Comparison of ENCODE assay signal across 8 mouse cellular contexts in the genomic region with DNA sequence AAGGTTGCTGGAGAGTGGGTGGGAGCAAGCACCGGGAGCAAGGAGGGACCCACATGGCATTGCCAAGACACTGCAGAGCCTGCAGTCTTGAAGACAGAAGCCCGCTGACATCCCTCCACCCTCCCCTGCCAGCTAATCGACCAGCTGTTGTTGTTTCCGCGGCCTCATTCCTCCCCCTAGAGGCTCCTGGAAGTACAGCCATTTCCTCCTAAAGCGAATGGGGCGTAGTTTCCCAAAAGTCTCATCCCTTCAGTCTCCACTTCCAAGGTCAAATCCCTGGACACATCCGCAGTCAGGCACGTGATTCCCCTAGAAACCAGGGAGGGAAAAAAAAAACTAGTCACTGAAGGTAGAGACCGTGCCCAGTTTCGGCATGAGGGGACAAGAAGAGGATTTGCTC. TPM values are rescaled to one million over a fixed set of nuclear protein-coding genes. Genes with fewer than 3 reads are reported as not detected.
DNase-seq lines count a peak whose midpoint lies in the region; ATAC-seq and TF ChIP-seq lines count a peak whose summit lies in the region.

No protein-coding gene starts in this region.

- no peaks in the 10 kb centered on the region for H3K9me3 ChIP-seq in ES-E14 (ENCODE audit: control insufficient read depth, insufficient read depth, low read depth, low read length)
- no peaks in the 10 kb centered on the region for H3K9me3 ChIP-seq in forebrain, embryonic 14.5 days (replicated peaks; ENCODE audit: control insufficient read depth, low read length)
- no peaks in the 10 kb centered on the region for H3K9me3 ChIP-seq in lung, embryonic 15.5 days

- intact Hi-C loops in heart, postnatal 25 days (cut with DNase I): loop anchor here (1.0 to 5.0 kb wide), 2 partner anchors 110 to 165 kb away; a partner anchor contains a TSS

- ATAC-seq in cerebellum, adult (ENCODE audit: insufficient number of reproducible peaks, low FRiP score, low TSS enrichment): peak; percentile 56; the same call in 1 of the 2 replicates
- peak; percentile 81; the same call in 1 of the 2 replicates for ATAC-seq in forebrain, embryonic 14.5 days
- peak; percentile 61; the same call in 1 of the 2 replicates for ATAC-seq in lung, embryonic 15.5 days (ENCODE audit: borderline replicate concordance, extremely low read depth, low FRiP score, low TSS enrichment)

- WGBS in forebrain, embryonic 14.5 days: 11% methylated on average over 11 of the region's 11 CpGs
- WGBS in lung, embryonic 15.5 days: 6% methylated on average over 11 of the region's 11 CpGs

- no peak overlapping the region for H3K4me3 ChIP-seq in ES-E14 (ENCODE audit: insufficient read depth in 1 of 2, low read depth in 1 of 2, low read length in 2 of 2, poor library complexity in 1 of 2, severe bottlenecking in 1 of 2)
- no peak overlapping the region for H3K4me3 ChIP-seq in forebrain, embryonic 14.5 days (ENCODE audit: low read depth, low read length)
- no peak overlapping the region for H3K4me3 ChIP-seq in lung, embryonic 15.5 days

- no peak overlapping the region for H3K4me2 ChIP-seq in forebrain, embryonic 14.5 days (ENCODE audit: low read length)
- 0 out of 2 replicates have a peak overlapping the region, but pooled peaks have one; percentile 19 for H3K4me2 ChIP-seq in lung, embryonic 15.5 days

- no peak overlapping the region for H3K27ac ChIP-seq in ES-E14 (ENCODE audit: insufficient read depth, low read depth, low read length, poor library complexity, severe bottlenecking)
- 0 out of 2 replicates have a peak overlapping the region, but pooled peaks have one; percentile 33 for H3K27ac ChIP-seq in forebrain, embryonic 14.5 days (ENCODE audit: low read depth, low read length)
- H3K27ac ChIP-seq in lung, embryonic 15.5 days: no peak overlapping the region

- peaks cover 16% of the 10 kb centered on the region for H3K36me3 ChIP-seq in ES-E14 (ENCODE audit: control insufficient read depth, insufficient read depth, low read length, poor library complexity, severe bottlenecking)
- peaks cover 2% of the 10 kb centered on the region for H3K36me3 ChIP-seq in forebrain, embryonic 14.5 days (ENCODE audit: control insufficient read depth, insufficient read depth, low read length)
- H3K36me3 ChIP-seq in lung, embryonic 15.5 days: peaks cover 4% of the 10 kb centered on the region; the same call in 1 of the 2 replicates

- peaks cover 5 to 21% of the 10 kb centered on the region in 2 experiments for H3K4me1 ChIP-seq in ES-E14 (ENCODE audit: control insufficient read depth in 2 of 2, insufficient read depth in 2 of 2, low read length in 2 of 2, poor library complexity in 1 of 2)
- 0 out of 2 replicates have a peak, but pooled peaks cover 4% of the 10 kb centered on the region for H3K4me1 ChIP-seq in forebrain, embryonic 14.5 days (ENCODE audit: control insufficient read depth, insufficient read depth, low read length)
- H3K4me1 ChIP-seq in lung, embryonic 15.5 days: 0 out of 2 replicates have a peak, but pooled peaks cover 2% of the 10 kb centered on the region

- in situ Hi-C loops in ES-E14 (cut with MboI; ENCODE audit: low sequenced_read_pairs in 2 of 2, unreplicated experiment in 2 of 2): no loop called here

- no peaks in the 10 kb centered on the region for H3K27me3 ChIP-seq in forebrain, embryonic 14.5 days (replicated peaks; ENCODE audit: control insufficient read depth, insufficient read depth, low read length)
- no peaks in the 10 kb centered on the region for H3K27me3 ChIP-seq in lung, embryonic 15.5 days

- H3K9ac ChIP-seq in ES-E14 (ENCODE audit: insufficient read depth, low read depth, low read length, poor library complexity, severe bottlenecking): peak overlapping the region; percentile 22; the same call in 1 of the 2 replicates
- H3K9ac ChIP-seq in forebrain, embryonic 14.5 days (ENCODE audit: low read length): no peak overlapping the region
- H3K9ac ChIP-seq in lung, embryonic 15.5 days: no peak overlapping the region

- peak; percentile 91 for DNase-seq in ES-E14 (ENCODE audit: low read depth, low spot score)
- peak; percentile 90 for DNase-seq in forebrain, embryonic 14.5 days (ENCODE audit: low spot score)
- peak; percentile 54 for DNase-seq in heart, postnatal 25 days (ENCODE audit: low spot score)
- DNase-seq in layer of hippocampus, adult 18-20 months (ENCODE audit: low spot score in 2 of 2): peak; percentile 50 to 81
- DNase-seq in ovary, postnatal 36 days (ENCODE audit: low spot score): peak; percentile 69
- DNase-seq in urinary bladder, postnatal 25 days (ENCODE audit: low spot score): peak; percentile 52

TF ChIP-seq in ES-E14, 5 proteins besides CTCF, POLR2A, EP300 and RAD21:
- TF ChIP-seq ZC3H11A (IDR thresholded peaks at IDR 0.05; ENCODE audit: borderline replicate concordance, low read depth, low read length): no peak
- no peak for TF ChIP-seq CHD2 (IDR thresholded peaks at IDR 0.05; ENCODE audit: low read depth, low read length)
- no peak for TF ChIP-seq HCFC1 (IDR thresholded peaks at IDR 0.05; ENCODE audit: borderline replicate concordance, insufficient read depth, low read length)
- peak; percentile 69; the same call in 1 of the 2 replicates for TF ChIP-seq ZNF384 (IDR thresholded peaks at IDR 0.05; ENCODE audit: low read depth, low read length)

RNA-seq across cellular contexts. Expression of a gene that starts 1.1 kb away (rescaled TPM):
- 0.98 and 1.0 TPM in 2 replicates for total RNA-seq in ES-E14 (2012; rRNA removed)
- not detected in 2 replicates for polyA plus RNA-seq in forebrain, embryonic 14.5 days (2014; fragmentation: Nextera tagmentation; extraction: Ambion mirVana)
- total RNA-seq in heart, postnatal 25 days (2021): under 1 TPM; 0.61 to 0.68 TPM
- 1 to 10 TPM; 2.3 to 2.9 TPM for total RNA-seq in layer of hippocampus, adult 18-20 months (2021)
- 0.09 and 0.10 TPM in 2 replicates for polyA plus RNA-seq in lung, embryonic 15.5 days (2015; fragmentation: Nextera tagmentation; extraction: Ambion mirVana)

RNA-seq across cellular contexts. Expression of a gene that starts 17.3 kb away (rescaled TPM):
- 33.0 and 37.2 TPM in 2 replicates for total RNA-seq in ES-E14 (2012; rRNA removed)
- polyA plus RNA-seq in forebrain, embryonic 14.5 days (2014; fragmentation: Nextera tagmentation; extraction: Ambion mirVana): 74.4 and 75.3 TPM in 2 replicates
- total RNA-seq in heart, postnatal 25 days (2021): 10 to 100 TPM; 20.7 to 23.3 TPM
- 10 to 100 TPM; 62.3 to 67.6 TPM for total RNA-seq in layer of hippocampus, adult 18-20 months (2021)
- 48.7 and 51.4 TPM in 2 replicates for polyA plus RNA-seq in lung, embryonic 15.5 days (2015; fragmentation: Nextera tagmentation; extraction: Ambion mirVana)

RNA-seq across cellular contexts. Expression of a gene that starts 18.8 kb away (rescaled TPM):
- total RNA-seq in ES-E14 (2012; rRNA removed): 17.3 and 17.8 TPM in 2 replicates
- polyA plus RNA-seq in forebrain, embryonic 14.5 days (2014; fragmentation: Nextera tagmentation; extraction: Ambion mirVana): 6.1 and 6.3 TPM in 2 replicates
- total RNA-seq in heart, postnatal 25 days (2021): under 1 TPM; 0.10 to 0.39 TPM
- 1 to 10 TPM in 1 of 2 experiments, under 1 TPM in 1; 0.86 to 1.8 TPM for total RNA-seq in layer of hippocampus, adult 18-20 months (2021)
- 19.9 and 20.4 TPM in 2 replicates for polyA plus RNA-seq in lung, embryonic 15.5 days (2015; fragmentation: Nextera tagmentation; extraction: Ambion mirVana)

RNA-seq across cellular contexts. Expression of a gene that starts 29.0 kb away (rescaled TPM):
- 55.4 and 60.4 TPM in 2 replicates for total RNA-seq in ES-E14 (2012; rRNA removed)
- 25.2 and 28.7 TPM in 2 replicates for polyA plus RNA-seq in forebrain, embryonic 14.5 days (2014; fragmentation: Nextera tagmentation; extraction: Ambion mirVana)
- 10 to 100 TPM; 21.1 to 21.7 TPM for total RNA-seq in heart, postnatal 25 days (2021)
- 100 to 1,000 TPM; 168 to 171 TPM for total RNA-seq in layer of hippocampus, adult 18-20 months (2021)
- 13.3 and 13.6 TPM in 2 replicates for polyA plus RNA-seq in lung, embryonic 15.5 days (2015; fragmentation: Nextera tagmentation; extraction: Ambion mirVana)

RNA-seq across cellular contexts. Expression of a gene that starts 37.5 kb away (rescaled TPM):
- total RNA-seq in ES-E14 (2012; rRNA removed): 33.3 and 57.9 TPM in 2 replicates
- 38.9 and 60.6 TPM in 2 replicates for polyA plus RNA-seq in forebrain, embryonic 14.5 days (2014; fragmentation: Nextera tagmentation; extraction: Ambion mirVana)
- 100 to 1,000 TPM; 129 to 136 TPM for total RNA-seq in heart, postnatal 25 days (2021)
- total RNA-seq in layer of hippocampus, adult 18-20 months (2021): 100 to 1,000 TPM; 258 to 266 TPM
- 71.3 and 76.7 TPM in 2 replicates for polyA plus RNA-seq in lung, embryonic 15.5 days (2015; fragmentation: Nextera tagmentation; extraction: Ambion mirVana)
